Mouse (Mus musculus) hindbrain, embryonic 10.5 days (tissue): Measurements from ENCODE around the gene Fip1l1. TPM values are rescaled to one million over a fixed set of nuclear protein-coding genes. Genes with fewer than 3 reads are reported as not detected.

Source experiments
- DNase-seq: peaks from one replicate; pipeline ENCODE4 v3.0.0-alpha.2; 2017; ENCODE audit warnings: low spot score
- H3K27ac ChIP-seq: fragments of 300-500 bp; sonication (generic); 2 replicates; pipeline ENCODE4 v1.5.1; 2016; ENCODE audit warnings: mild to moderate bottlenecking, moderate library complexity
- H3K27me3 ChIP-seq: fragments of 300-500 bp; sonication (generic); 2 replicates; pipeline ENCODE4 v1.6.1; 2016; ENCODE audit warnings: mild to moderate bottlenecking; ENCODE audit not compliant: poor library complexity, insufficient read depth, severe bottlenecking
- H3K36me3 ChIP-seq: fragments of 300-500 bp; sonication (generic); 2 replicates; pipeline ENCODE4 v1.6.1; 2016; ENCODE audit warnings: mild to moderate bottlenecking, moderate library complexity
- H3K4me1 ChIP-seq: fragments of 300-500 bp; sonication (generic); replicated peaks from 2 replicates; pipeline ENCODE4 v1.6.1; 2016; ENCODE audit warnings: mild to moderate bottlenecking
- H3K4me3 ChIP-seq: fragments of 300-500 bp; sonication (generic); 2 replicates; pipeline ENCODE4 v1.5.1; 2016; ENCODE audit warnings: mild to moderate bottlenecking, moderate library complexity
- H3K9me3 ChIP-seq: fragments of 300-500 bp; sonication (generic); 2 replicates; pipeline ENCODE4 v1.6.1; 2016; ENCODE audit warnings: mild to moderate bottlenecking, moderate library complexity
- WGBS: fragments of 180-500 bp; shearing (Covaris S2); methylation state at CpG from one replicate; pipeline ENCODE4 v1.1.7; 2016; 5-methylcytosine and 5-hydroxymethylcytosine counted together
- polyA plus RNA-seq: library from polyadenylated mRNA; unstranded; fragments of >200 nt; fragmentation: Nextera tagmentation; extraction: Ambion mirVana; gene quantifications from 2 replicates; pipeline ENCODE4 v1.2.1, GENCODE M21; 2016

Gene Fip1l1
- polyA plus RNA-seq, 1 experiment from 2014 or later: 84.7 TPM

- Histone ChIP-seq H3K36me3 (peaks cover 99% of the 10 kb centered on the region), H3K4me1 (no peaks in the 10 kb centered on the region), H3K27ac (no peak overlapping the region), H3K9me3 (no peaks in the 10 kb centered on the region), H3K27me3 (no peaks in the 10 kb centered on the region), H3K4me3 (no peak overlapping the region)
- no peak for DNase-seq
- WGBS: 68% methylated on average over 8 of the region's 8 CpGs
Observed at GRCm38 (mm10) chr5:74593147-74593546, 57.9 kb downstream of the Fip1l1 start.

- DNase-seq: no peak
- no peaks in the 10 kb centered on the region for H3K9me3 ChIP-seq
- no peaks in the 10 kb centered on the region for H3K4me1 ChIP-seq
- no peaks in the 10 kb centered on the region for H3K27me3 ChIP-seq
- no peak overlapping the region for H3K4me3 ChIP-seq
- peaks cover 48% of the 10 kb centered on the region for H3K36me3 ChIP-seq
- H3K27ac ChIP-seq: no peak overlapping the region
- WGBS: 84% methylated on average over 5 of the region's 5 CpGs
Observed at GRCm38 (mm10) chr5:74600010-74600409, 64.8 kb downstream of the Fip1l1 start.

- WGBS: 94% methylated on average over 3 of the region's 3 CpGs
- no peak for DNase-seq
- H3K27me3 ChIP-seq: no peaks in the 10 kb centered on the region
- H3K9me3 ChIP-seq: no peaks in the 10 kb centered on the region
- H3K4me3 ChIP-seq: no peak overlapping the region
- H3K27ac ChIP-seq: no peak overlapping the region
- H3K36me3 ChIP-seq: peaks cover 36% of the 10 kb centered on the region
- no peaks in the 10 kb centered on the region for H3K4me1 ChIP-seq
Observed at GRCm38 (mm10) chr5:74601171-74601570, 65.9 kb downstream of the Fip1l1 start.

GRCm38 (mm10) chr5:74601965-74602364 is 66.7 kb downstream of the Fip1l1 start:
- H3K36me3 ChIP-seq: peaks cover 28% of the 10 kb centered on the region
- no peak overlapping the region for H3K4me3 ChIP-seq
- H3K4me1 ChIP-seq: no peaks in the 10 kb centered on the region
- no peaks in the 10 kb centered on the region for H3K9me3 ChIP-seq
- H3K27ac ChIP-seq: no peak overlapping the region
- no peaks in the 10 kb centered on the region for H3K27me3 ChIP-seq
- 88% methylated on average over 6 of the region's 6 CpGs for WGBS
- no peak for DNase-seq

- Histone ChIP-seq H3K36me3 (peaks cover 24% of the 10 kb centered on the region), H3K9me3 (no peaks in the 10 kb centered on the region)
- WGBS: 89% methylated on average over 10 of the region's 10 CpGs
Observed at GRCm38 (mm10) chr5:74602371-74602770, 67.1 kb downstream of the Fip1l1 start.

GRCm38 (mm10) chr5:74603306-74603705 is 68.1 kb downstream of the Fip1l1 start:
- Histone ChIP-seq H3K27ac (no peak overlapping the region), H3K9me3 (no peaks in the 10 kb centered on the region), H3K4me1 (no peaks in the 10 kb centered on the region), H3K4me3 (no peak overlapping the region), H3K36me3 (peaks cover 15% of the 10 kb centered on the region), H3K27me3 (no peaks in the 10 kb centered on the region)
- no peak for DNase-seq
- WGBS: 79% methylated on average over 4 of the region's 4 CpGs

More at GRCm38 (mm10) chr5:74602371-74602770, 67.1 kb downstream of the Fip1l1 start:
- Histone ChIP-seq H3K27me3 (no peaks in the 10 kb centered on the region), H3K27ac (no peak overlapping the region), H3K4me3 (no peak overlapping the region), H3K4me1 (no peaks in the 10 kb centered on the region)
- DNase-seq: no peak

- 82% methylated on average over 8 of the region's 8 CpGs for WGBS
Observed at GRCm38 (mm10) chr5:74606213-74606612, 71.0 kb downstream of the Fip1l1 start.

GRCm38 (mm10) chr5:74610511-74610910 is 75.3 kb downstream of the Fip1l1 start:
- no peaks in the 10 kb centered on the region for H3K36me3 ChIP-seq
- no peaks in the 10 kb centered on the region for H3K9me3 ChIP-seq
- no peak overlapping the region for H3K27ac ChIP-seq
- H3K27me3 ChIP-seq: no peaks in the 10 kb centered on the region
- H3K4me1 ChIP-seq: no peaks in the 10 kb centered on the region
- no peak for DNase-seq
- no peak overlapping the region for H3K4me3 ChIP-seq
- WGBS: 90% methylated on average over 10 of the region's 10 CpGs

More at GRCm38 (mm10) chr5:74606213-74606612, 71.0 kb downstream of the Fip1l1 start:
- H3K27ac ChIP-seq: no peak overlapping the region
- no peak overlapping the region for H3K4me3 ChIP-seq
- H3K9me3 ChIP-seq: no peaks in the 10 kb centered on the region
- H3K4me1 ChIP-seq: no peaks in the 10 kb centered on the region
- no peaks in the 10 kb centered on the region for H3K27me3 ChIP-seq
- H3K36me3 ChIP-seq: no peaks in the 10 kb centered on the region
- no peak for DNase-seq

- no peak for DNase-seq
- Histone ChIP-seq H3K4me3 (no peak overlapping the region), H3K36me3 (no peaks in the 10 kb centered on the region), H3K9me3 (no peaks in the 10 kb centered on the region), H3K27me3 (no peaks in the 10 kb centered on the region), H3K27ac (no peak overlapping the region), H3K4me1 (no peaks in the 10 kb centered on the region)
- WGBS: 91% methylated on average over 5 of the region's 5 CpGs
Observed at GRCm38 (mm10) chr5:74612713-74613112, 77.5 kb downstream of the Fip1l1 start.

GRCm38 (mm10) chr5:74613491-74614151 is 78.4 kb downstream of the Fip1l1 start:
- 79% methylated on average over 18 of the region's 18 CpGs for WGBS
- Histone ChIP-seq H3K4me3 (no peak overlapping the region), H3K27me3 (no peaks in the 10 kb centered on the region), H3K27ac (no peak overlapping the region), H3K36me3 (no peaks in the 10 kb centered on the region), H3K4me1 (no peaks in the 10 kb centered on the region), H3K9me3 (no peaks in the 10 kb centered on the region)
- no peak for DNase-seq

GRCm38 (mm10) chr5:74617816-74618572 is 82.7 kb downstream of the Fip1l1 start:
- no peak for DNase-seq

GRCm38 (mm10) chr5:74618573-74619059 is 83.4 kb downstream of the Fip1l1 start:
- H3K4me1 ChIP-seq: peaks cover 10% of the 10 kb centered on the region; the same call in 1 of the 2 replicates
- H3K27ac ChIP-seq: no peak overlapping the region
- WGBS: 75% methylated on average over 3 of the region's 3 CpGs
- no peak for DNase-seq
- H3K36me3 ChIP-seq: no peaks in the 10 kb centered on the region
- no peaks in the 10 kb centered on the region for H3K27me3 ChIP-seq
- no peak overlapping the region for H3K4me3 ChIP-seq
- no peaks in the 10 kb centered on the region for H3K9me3 ChIP-seq

More at GRCm38 (mm10) chr5:74617816-74618572, 82.7 kb downstream of the Fip1l1 start:
- Histone ChIP-seq H3K27me3 (no peaks in the 10 kb centered on the region), H3K36me3 (no peaks in the 10 kb centered on the region), H3K4me3 (no peak overlapping the region), H3K27ac (no peak overlapping the region), H3K4me1 (peaks cover 10% of the 10 kb centered on the region; the same call in 1 of the 2 replicates), H3K9me3 (no peaks in the 10 kb centered on the region)
- WGBS: 61% methylated on average over 7 of the region's 13 CpGs
